Mouse (Mus musculus) mesoderm, embryonic 11.5 days (tissue): ENCODE data around the gene Zgrf1.

ENCODE experiments used
- DNase-seq: peaks from one replicate; pipeline ENCODE4 v3.0.0-alpha.2; 2012; ENCODE audit warnings: low read depth, low spot score

Zgrf1 gene

DNA sequence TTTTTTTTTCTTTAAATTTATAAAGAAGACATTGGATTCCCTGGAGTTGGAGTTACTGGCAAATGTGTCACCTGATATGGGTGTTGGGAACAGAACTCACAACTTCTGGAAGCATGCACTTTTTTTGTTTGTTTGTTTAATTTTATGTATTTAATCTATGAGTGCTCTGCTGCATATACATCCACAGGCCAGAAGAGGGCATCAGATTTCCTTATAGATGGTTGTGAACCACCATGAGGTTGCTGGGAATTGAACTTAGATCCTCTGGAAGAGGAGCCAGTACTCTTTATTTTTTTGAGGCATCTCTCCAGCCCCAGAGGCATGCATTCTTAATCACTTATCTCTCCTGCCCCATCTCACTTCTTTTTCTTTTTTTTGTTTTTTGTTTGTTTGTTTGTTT is 4.9 kb downstream of the Zgrf1 start:
- no peak for DNase-seq

- no peak for DNase-seq
These were observed 9.7 kb downstream of the Zgrf1 start for GRCm38 (mm10) chr3:127562974-127563373.

- DNase-seq = no peak
These were observed 11.8 kb downstream of the Zgrf1 start for GRCm38 (mm10) chr3:127565129-127565528.

DNA sequence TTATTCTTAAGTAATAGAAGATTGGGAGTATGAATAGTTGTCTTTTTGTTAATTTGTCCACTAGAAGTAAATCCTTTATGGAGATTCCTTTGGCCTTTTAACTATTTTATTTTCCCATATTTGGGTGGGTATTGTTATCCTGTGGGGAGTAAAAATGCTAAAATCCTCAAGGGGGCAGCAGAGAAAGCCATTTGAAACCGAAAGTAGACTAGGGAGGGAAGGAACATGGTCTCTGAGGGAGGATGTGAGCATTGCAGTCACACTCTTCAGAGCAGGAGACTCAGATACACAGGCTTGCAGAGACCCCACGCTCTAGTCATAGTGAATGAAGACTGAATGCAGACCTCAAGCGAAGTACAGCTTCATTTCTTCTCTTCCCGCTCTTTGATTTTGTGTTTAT is 19.3 kb downstream of the Zgrf1 start:
- DNase-seq = peak; percentile 54

GRCm38 (mm10) chr3:127597136-127597535 is 43.8 kb downstream of the Zgrf1 start:
- no peak for DNase-seq

DNA sequence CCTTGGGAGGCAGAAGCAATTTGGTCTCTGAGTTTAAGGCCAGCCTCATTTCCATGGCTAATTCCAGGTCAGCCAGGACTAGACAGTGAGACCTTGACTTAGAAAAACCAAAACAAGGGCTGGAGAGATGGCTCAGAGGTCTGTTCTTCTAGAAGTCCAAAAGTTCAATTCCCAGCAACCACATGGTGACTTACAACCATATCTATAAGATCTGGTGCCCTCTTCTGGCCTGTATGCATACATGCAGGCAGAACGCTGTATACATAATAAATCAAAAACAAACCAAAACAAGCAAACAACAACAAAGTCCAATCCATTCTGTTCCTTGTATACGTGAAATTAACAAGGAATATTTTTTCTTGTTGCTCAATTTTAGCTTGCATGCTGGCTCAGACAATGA is 54.8 kb downstream of the Zgrf1 start:
- no peak for DNase-seq

DNA sequence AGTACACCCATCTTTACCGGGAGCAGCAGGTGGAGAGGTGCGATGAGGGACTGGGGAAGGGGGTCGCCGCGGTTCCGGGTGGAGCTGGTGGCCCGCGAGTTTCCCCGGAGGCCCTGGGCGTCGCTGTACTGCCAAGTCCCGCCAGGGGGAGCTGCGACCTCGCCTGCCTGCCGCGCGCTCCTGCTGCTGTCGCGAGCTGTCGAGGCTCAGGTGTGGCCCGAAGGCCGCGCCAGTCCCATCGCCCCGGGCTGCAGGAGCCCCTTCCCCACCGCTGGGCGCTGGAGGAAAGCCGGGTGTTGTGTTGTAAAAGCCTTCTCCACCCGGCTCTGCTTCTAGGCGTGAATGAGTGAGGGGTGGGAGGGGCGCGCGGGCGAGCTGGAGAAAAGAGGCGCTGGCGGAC is 72.0 kb downstream of the Zgrf1 start:
- DNase-seq = peak; percentile 82

GRCm38 (mm10) chr3:127625701-127626399 is 72.6 kb downstream of the Zgrf1 start:
- peak; percentile 65 for DNase-seq

- DNase-seq = no peak
These were observed 73.2 kb downstream of the Zgrf1 start for GRCm38 (mm10) chr3:127626524-127626923.

DNA sequence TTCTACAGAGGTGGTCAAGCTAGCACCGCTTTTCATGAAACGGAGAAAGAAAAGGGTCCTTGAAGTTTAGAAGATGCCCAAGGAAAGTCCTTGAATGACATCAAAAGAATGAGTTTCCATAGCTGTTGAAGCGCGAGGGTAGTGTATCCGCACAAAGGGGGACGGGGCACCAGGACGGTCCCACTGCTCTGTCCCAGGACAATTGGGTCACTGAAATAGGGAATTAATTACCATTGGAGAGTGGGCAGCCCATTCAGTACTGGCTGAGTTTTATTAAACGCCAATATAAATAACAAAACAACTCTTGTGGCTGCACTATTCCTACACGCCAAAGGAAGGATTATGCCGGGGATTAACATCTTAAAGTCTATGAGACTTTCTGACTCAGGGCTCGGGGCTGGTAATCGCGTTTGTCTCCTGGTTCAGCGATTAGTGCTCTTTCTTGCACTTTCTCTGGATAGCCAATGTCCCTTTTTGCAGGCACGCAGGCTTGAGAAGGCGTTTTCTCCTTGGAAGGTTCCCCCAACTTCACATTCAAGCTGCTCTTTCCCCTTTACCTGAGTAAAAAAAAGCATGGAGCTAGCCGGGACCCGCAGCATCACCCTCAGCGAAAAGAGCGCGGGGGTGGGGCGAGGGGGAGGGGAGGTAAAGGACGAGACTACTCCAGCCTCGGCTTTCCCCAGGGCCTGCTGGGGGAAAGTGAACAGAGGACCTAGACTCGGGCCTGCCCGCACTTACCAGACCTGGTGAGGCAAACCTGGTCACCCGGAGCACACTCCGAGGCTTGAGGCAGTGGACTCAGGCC is 74.1 kb downstream of the Zgrf1 start:
- no peak for DNase-seq

GRCm38 (mm10) chr3:127627956-127628310 is 74.6 kb downstream of the Zgrf1 start:
- no peak for DNase-seq

DNA sequence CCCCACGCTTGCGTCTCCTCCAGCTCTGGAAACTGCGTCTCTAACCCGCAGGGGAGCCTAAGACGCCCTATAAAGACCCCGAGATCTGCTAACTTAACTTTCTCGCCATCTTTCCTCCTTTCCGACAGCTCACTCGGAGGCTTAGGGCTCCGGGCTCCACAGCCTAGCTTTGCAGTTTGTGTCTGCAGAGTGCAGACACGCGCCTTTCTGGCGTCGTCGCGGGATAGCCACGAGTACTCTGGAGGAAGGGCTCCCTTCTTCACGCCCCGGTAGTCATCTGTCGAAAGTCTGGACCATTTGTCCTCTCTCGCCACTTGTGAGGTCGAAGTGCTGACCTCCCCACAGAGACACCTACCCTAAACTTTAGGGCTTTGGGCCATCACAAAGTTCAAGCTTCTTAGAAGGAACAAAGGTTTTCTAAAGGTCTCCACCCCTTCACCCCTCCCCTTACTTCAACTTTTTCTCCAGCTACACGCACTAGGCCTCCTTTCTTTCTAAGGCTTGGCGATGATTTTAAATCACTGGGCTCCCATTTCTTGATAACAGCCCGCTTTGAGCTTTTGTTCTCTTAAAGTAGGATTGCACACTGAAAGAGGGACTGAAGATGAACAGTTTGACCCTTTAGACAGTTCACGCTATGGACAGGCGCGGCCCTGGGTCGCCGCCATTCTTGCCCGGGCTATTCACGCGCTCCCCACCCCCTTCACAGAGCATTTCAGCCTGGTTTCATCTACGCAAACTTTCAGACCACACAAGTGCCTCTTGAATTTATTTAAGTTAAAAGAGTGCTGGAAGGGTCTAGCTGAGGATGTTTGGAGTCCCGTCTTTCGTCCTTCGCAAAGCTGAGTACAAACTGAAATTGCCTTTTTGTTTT is 75.3 kb downstream of the Zgrf1 start:
- DNase-seq = peak; percentile 50

DNA sequence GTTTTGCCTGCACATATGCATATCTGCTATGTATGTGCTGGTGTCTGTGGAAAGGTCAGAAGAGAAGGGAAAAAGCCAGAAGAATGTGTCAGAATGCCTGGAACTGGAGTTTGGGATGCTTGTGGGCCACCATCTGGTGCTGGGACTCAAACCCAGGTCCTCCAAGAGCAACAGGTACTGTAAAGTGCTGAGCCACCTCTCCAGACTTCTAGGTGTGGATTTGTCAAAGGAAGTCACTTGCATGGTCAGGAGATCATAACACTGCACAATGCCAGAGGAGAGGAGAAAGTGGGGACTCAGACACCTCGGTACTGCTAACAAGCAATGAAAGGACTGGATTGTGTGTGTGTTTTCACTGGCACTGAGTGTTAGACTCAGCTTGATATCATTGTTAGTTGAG is 76.9 kb downstream of the Zgrf1 start:
- no peak for DNase-seq

- no peak for DNase-seq
These were observed 77.6 kb downstream of the Zgrf1 start for GRCm38 (mm10) chr3:127630735-127631372.

DNA sequence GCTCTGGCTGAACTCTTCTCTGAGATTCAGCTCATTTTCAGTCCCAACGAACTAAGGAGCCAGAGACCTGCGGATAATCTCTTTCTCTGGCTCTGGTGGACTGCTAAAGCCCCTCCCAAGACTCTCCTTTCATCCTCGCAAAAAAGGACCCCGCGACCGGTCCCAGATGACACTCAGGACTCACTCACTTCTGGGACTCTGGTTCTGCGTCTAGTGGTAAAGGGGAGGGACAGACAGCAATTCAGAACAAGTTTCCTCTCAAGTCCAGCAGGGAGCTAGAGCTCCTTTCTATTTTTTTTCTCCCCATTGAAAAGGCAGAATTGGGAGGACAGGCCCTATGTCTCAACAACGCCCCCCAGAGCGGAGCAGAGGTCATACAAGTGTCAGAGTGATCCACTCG is 78.3 kb downstream of the Zgrf1 start:
- peak; percentile 28 for DNase-seq

GRCm38 (mm10) chr3:127632531-127632930 is 79.2 kb downstream of the Zgrf1 start:
- DNase-seq = peak; percentile 84

DNA sequence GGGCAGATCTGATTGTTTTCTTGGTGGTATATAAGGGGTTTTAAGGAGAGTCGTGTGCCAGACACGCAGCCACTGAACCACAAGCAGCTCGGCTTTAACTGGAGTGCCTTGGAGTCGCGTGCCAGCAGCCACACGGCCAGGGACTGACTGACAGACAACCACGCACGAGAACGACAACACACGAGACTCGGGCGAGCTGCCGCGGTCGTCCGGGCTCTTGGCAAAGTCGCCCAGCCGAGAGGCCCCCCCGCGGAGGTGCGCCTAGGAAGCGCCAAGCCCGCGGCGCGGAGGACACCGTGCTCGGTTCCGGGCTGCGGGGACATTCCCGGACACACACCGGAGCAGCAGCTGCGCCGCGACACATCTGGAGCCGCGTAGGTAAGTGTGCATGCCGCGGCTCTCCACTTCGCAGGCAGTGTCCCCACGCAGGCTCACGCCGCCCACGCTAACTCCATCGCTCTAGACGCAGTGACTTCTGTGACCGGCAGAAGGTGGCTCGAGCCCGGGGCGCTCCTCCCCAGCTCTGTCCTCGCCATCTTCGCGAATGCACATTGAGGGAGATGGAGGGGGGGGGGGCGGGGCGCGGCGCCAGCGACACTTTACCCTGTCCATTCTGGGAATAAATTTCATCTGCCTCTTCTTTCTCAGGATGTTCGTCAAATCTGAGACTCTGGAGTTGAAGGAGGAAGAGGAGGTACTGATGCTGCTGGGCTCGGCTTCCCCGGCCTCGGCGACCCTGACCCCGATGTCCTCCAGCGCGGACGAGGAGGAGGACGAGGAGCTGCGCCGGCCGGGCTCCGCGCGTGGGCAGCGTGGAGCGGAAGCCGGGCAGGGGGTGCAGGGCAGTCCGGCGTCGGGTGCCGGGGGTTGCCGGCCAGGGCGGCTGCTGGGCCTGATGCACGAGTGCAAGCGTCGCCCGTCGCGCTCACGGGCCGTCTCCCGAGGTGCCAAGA is 80.1 kb downstream of the Zgrf1 start, which contains the start of gene Neurog2:
TSS of gene Neurog2 (plus strand) at position 56 of the 953 bp plus-strand sequence.
- no peak for DNase-seq

GRCm38 (mm10) chr3:127634101-127634983 is 81.1 kb downstream of the Zgrf1 start:
- DNase-seq = peak; percentile 88

- peak; percentile 20 for DNase-seq
These were observed 81.7 kb downstream of the Zgrf1 start for GRCm38 (mm10) chr3:127634984-127635349.
